Mouse (Mus musculus) midbrain, embryonic 11.5 days (tissue): ENCODE measurements around the gene Sergef. TPM values are rescaled to one million over a fixed set of nuclear protein-coding genes. Genes with fewer than 3 reads are reported as not detected.
A peak's percentile ranks its signal among the peaks of the same experiment; 100 is the strongest.

ENCODE experiments used
- ATAC-seq: fragments of 200-750 bp; cut with Nextera tagmentation; 2 replicates; pipeline ENCODE4 v1.8.0; 2017; ENCODE audit warnings: moderate TSS enrichment, moderate library complexity; ENCODE audit not compliant: low FRiP score
- DNase-seq: peaks from one replicate; pipeline ENCODE4 v3.0.0; 2015; ENCODE audit warnings: low spot score; ENCODE audit errors: missing footprints
- H3K27ac ChIP-seq: fragments of 300-500 bp; sonication (generic); 2 replicates; pipeline ENCODE4 v1.5.1; 2014; ENCODE audit warnings: low read depth, low read length
- H3K27me3 ChIP-seq: fragments of 300-500 bp; sonication (generic); 2 replicates; pipeline ENCODE4 v1.6.1; 2014; ENCODE audit warnings: mild to moderate bottlenecking, low read length, moderate library complexity, mixed read lengths; ENCODE audit not compliant: control insufficient read depth, insufficient read depth
- H3K36me3 ChIP-seq: fragments of 300-500 bp; sonication (generic); 2 replicates; pipeline ENCODE4 v1.6.1; 2014; ENCODE audit warnings: mild to moderate bottlenecking, low read length, moderate library complexity, mixed read lengths; ENCODE audit not compliant: control insufficient read depth, insufficient read depth
- H3K4me1 ChIP-seq: fragments of 300-500 bp; sonication (generic); 2 replicates; pipeline ENCODE4 v1.6.1; 2014; ENCODE audit warnings: low read length; ENCODE audit not compliant: control insufficient read depth, insufficient read depth
- H3K4me2 ChIP-seq: fragments of 300-500 bp; sonication (generic); 2 replicates; pipeline ENCODE4 v1.6.1; 2014; ENCODE audit warnings: mild to moderate bottlenecking, moderate library complexity
- H3K4me3 ChIP-seq: fragments of 300-500 bp; sonication (generic); 2 replicates; pipeline ENCODE4 v1.5.1; 2014; ENCODE audit warnings: low read depth, low read length
- H3K9ac ChIP-seq: fragments of 300-500 bp; sonication (generic); 2 replicates; pipeline ENCODE4 v1.6.1; 2014; ENCODE audit warnings: low read length
- H3K9me3 ChIP-seq: fragments of 300-500 bp; sonication (generic); 2 replicates; pipeline ENCODE4 v1.6.1; 2016; ENCODE audit warnings: low read length; ENCODE audit not compliant: control insufficient read depth
- WGBS: fragments of 180-500 bp; shearing (Covaris S2); extraction: QIAGEN DNeasy Blood & Tissue Kit; methylation state at CpG from one replicate; pipeline ENCODE4 v1.1.7; 2014; 5-methylcytosine and 5-hydroxymethylcytosine counted together
- polyA plus RNA-seq: library from polyadenylated mRNA; unstranded; fragments of >200 nt; fragmentation: Nextera tagmentation; extraction: Ambion mirVana; gene quantifications from 2 replicates; pipeline ENCODE4 v1.2.1, GENCODE M21; 2014

Gene Sergef
- polyA plus RNA-seq, 1 experiment from 2014 or later, result 15.7 TPM

- Histone ChIP-seq H3K4me1 (no peaks in the 10 kb centered on the region), H3K9me3 (no peaks in the 10 kb centered on the region), H3K4me2 (no peak overlapping the region), H3K36me3 (no peaks in the 10 kb centered on the region), H3K4me3 (no peak overlapping the region), H3K27me3 (no peaks in the 10 kb centered on the region), H3K9ac (no peak overlapping the region), H3K27ac (no peak overlapping the region)
- ATAC-seq, result no peak
- 92% methylated on average over 3 of the region's 3 CpGs for WGBS
- DNase-seq, result peak; percentile 19
Measured at GRCm38 (mm10) chr7:46547642-46548041, 92.0 kb downstream of the Sergef start.

GRCm38 (mm10) chr7:46546539-46546938 is 93.1 kb downstream of the Sergef start:
- no peak overlapping the region for H3K4me2 ChIP-seq
- DNase-seq, result peak; percentile 64

GRCm38 (mm10) chr7:46544195-46544641 is 95.4 kb downstream of the Sergef start:
- H3K4me3 ChIP-seq, result no peak overlapping the region
- H3K9me3 ChIP-seq, result no peaks in the 10 kb centered on the region
- 89% methylated on average over 12 of the region's 12 CpGs for WGBS
- DNase-seq (peak; percentile 37), ATAC-seq (no peak)
- no peaks in the 10 kb centered on the region for H3K4me1 ChIP-seq
- no peak overlapping the region for H3K9ac ChIP-seq
- no peak overlapping the region for H3K4me2 ChIP-seq
- H3K27ac ChIP-seq, result no peak overlapping the region
- no peaks in the 10 kb centered on the region for H3K36me3 ChIP-seq
- H3K27me3 ChIP-seq, result no peaks in the 10 kb centered on the region

More at GRCm38 (mm10) chr7:46546539-46546938, 93.1 kb downstream of the Sergef start:
- Histone ChIP-seq H3K4me3 (no peak overlapping the region), H3K27me3 (no peaks in the 10 kb centered on the region), H3K4me1 (no peaks in the 10 kb centered on the region), H3K36me3 (no peaks in the 10 kb centered on the region), H3K9ac (no peak overlapping the region), H3K27ac (no peak overlapping the region), H3K9me3 (no peaks in the 10 kb centered on the region)
- 71% methylated on average over 4 of the region's 4 CpGs for WGBS
- ATAC-seq, result no peak

GRCm38 (mm10) chr7:46542117-46542516 is 97.5 kb downstream of the Sergef start:
- no peaks in the 10 kb centered on the region for H3K36me3 ChIP-seq
- WGBS, result 92% methylated on average over 3 of the region's 3 CpGs

GRCm38 (mm10) chr7:46540616-46541015 is 99.0 kb downstream of the Sergef start:
- Histone ChIP-seq H3K9ac (no peak overlapping the region), H3K9me3 (no peaks in the 10 kb centered on the region), H3K27ac (no peak overlapping the region), H3K36me3 (no peaks in the 10 kb centered on the region), H3K4me1 (peaks cover 2% of the 10 kb centered on the region), H3K27me3 (no peaks in the 10 kb centered on the region), H3K4me2 (no peak overlapping the region), H3K4me3 (no peak overlapping the region)
- ATAC-seq (no peak), DNase-seq (no peak)
- WGBS, result 55% methylated on average over 1 of the region's 1 CpGs

More at GRCm38 (mm10) chr7:46542117-46542516, 97.5 kb downstream of the Sergef start:
- ATAC-seq, result no peak
- DNase-seq, result no peak
- Histone ChIP-seq H3K27me3 (no peaks in the 10 kb centered on the region), H3K4me2 (no peak overlapping the region), H3K27ac (no peak overlapping the region), H3K4me3 (no peak overlapping the region), H3K4me1 (no peaks in the 10 kb centered on the region), H3K9ac (no peak overlapping the region), H3K9me3 (no peaks in the 10 kb centered on the region)

- Histone ChIP-seq H3K36me3 (no peaks in the 10 kb centered on the region), H3K27me3 (no peaks in the 10 kb centered on the region), H3K9me3 (no peaks in the 10 kb centered on the region), H3K4me3 (no peak overlapping the region), H3K4me2 (no peak overlapping the region), H3K4me1 (peaks cover 4% of the 10 kb centered on the region), H3K27ac (no peak overlapping the region), H3K9ac (no peak overlapping the region)
- ATAC-seq (no peak), DNase-seq (peak; percentile 68)
- WGBS, result 88% methylated on average over 9 of the region's 9 CpGs
Measured at GRCm38 (mm10) chr7:46536456-46537097, 103.0 kb downstream of the Sergef start.

GRCm38 (mm10) chr7:46535429-46535799 is 104.2 kb downstream of the Sergef start:
- Histone ChIP-seq H3K36me3 (no peaks in the 10 kb centered on the region), H3K4me2 (no peak overlapping the region), H3K4me1 (peaks cover 4% of the 10 kb centered on the region), H3K4me3 (no peak overlapping the region), H3K27ac (no peak overlapping the region), H3K9me3 (no peaks in the 10 kb centered on the region), H3K9ac (no peak overlapping the region), H3K27me3 (no peaks in the 10 kb centered on the region)
- WGBS, result 25% methylated on average over 10 of the region's 10 CpGs
- ATAC-seq (peak; percentile 52; the same call in 1 of the 2 replicates), DNase-seq (peak; percentile 80)

GRCm38 (mm10) chr7:46534767-46535428 is 104.7 kb downstream of the Sergef start:
- ATAC-seq (0 out of 2 replicates have a peak, but pooled peaks have one; percentile 14), DNase-seq (peak; percentile 67)
- WGBS, result 85% methylated on average over 11 of the region's 11 CpGs
- Histone ChIP-seq H3K9ac (no peak overlapping the region), H3K4me3 (no peak overlapping the region), H3K27ac (no peak overlapping the region), H3K4me1 (peaks cover 4% of the 10 kb centered on the region), H3K4me2 (no peak overlapping the region), H3K9me3 (no peaks in the 10 kb centered on the region), H3K36me3 (no peaks in the 10 kb centered on the region), H3K27me3 (no peaks in the 10 kb centered on the region)

GRCm38 (mm10) chr7:46533518-46533917 is 106.1 kb downstream of the Sergef start:
- ATAC-seq (no peak), DNase-seq (peak; percentile 51)
- H3K4me2 ChIP-seq, result no peak overlapping the region
- H3K9me3 ChIP-seq, result no peaks in the 10 kb centered on the region
- no peaks in the 10 kb centered on the region for H3K27me3 ChIP-seq
- 85% methylated on average over 11 of the region's 11 CpGs for WGBS
- H3K9ac ChIP-seq, result no peak overlapping the region
- peaks cover 4% of the 10 kb centered on the region for H3K4me1 ChIP-seq
- H3K27ac ChIP-seq, result no peak overlapping the region
- no peaks in the 10 kb centered on the region for H3K36me3 ChIP-seq
- H3K4me3 ChIP-seq, result no peak overlapping the region
